Mouse (Mus musculus) urinary bladder, postnatal 14 days (tissue): ENCODE results near the gene Nap1l4.
A peak's percentile ranks its signal among the peaks of the same experiment; 100 is the strongest.

Source experiments
- DNase-seq: peaks from one replicate; pipeline ENCODE4 v3.0.0; 2021; ENCODE audit warnings: low spot score

The Nap1l4 gene

GRCm38 (mm10) chr7:143476702-143477335, 72.1 kb downstream of the Nap1l4 start:
- no peak for DNase-seq

- DNase-seq, result peak; percentile 36
Observed at GRCm38 (mm10) chr7:143475876-143476275, 73.0 kb downstream of the Nap1l4 start.

GRCm38 (mm10) chr7:143474811-143475210, 74.1 kb downstream of the Nap1l4 start:
- DNase-seq, result no peak

- DNase-seq, result peak; percentile 82
Observed at GRCm38 (mm10) chr7:143473347-143474101, 75.4 kb downstream of the Nap1l4 start, which contains the start of gene Slc22a18. TSS of gene Slc22a18 (plus strand) at chr7:143473736.

GRCm38 (mm10) chr7:143469946-143470345, 79.0 kb downstream of the Nap1l4 start:
- DNase-seq, result peak; percentile 82

GRCm38 (mm10) chr7:143467714-143468113, 81.2 kb downstream of the Nap1l4 start:
- no peak for DNase-seq

GRCm38 (mm10) chr7:143466099-143466677, 82.7 kb downstream of the Nap1l4 start:
- DNase-seq, result peak; percentile 80

GRCm38 (mm10) chr7:143464811-143465560, 83.9 kb downstream of the Nap1l4 start:
- DNase-seq, result peak; percentile 70

GRCm38 (mm10) chr7:143463865-143464415, 85.0 kb downstream of the Nap1l4 start:
- DNase-seq, result peak; percentile 81
